ENCODE assay signal across 17 mouse cellular contexts in the genomic region with DNA sequence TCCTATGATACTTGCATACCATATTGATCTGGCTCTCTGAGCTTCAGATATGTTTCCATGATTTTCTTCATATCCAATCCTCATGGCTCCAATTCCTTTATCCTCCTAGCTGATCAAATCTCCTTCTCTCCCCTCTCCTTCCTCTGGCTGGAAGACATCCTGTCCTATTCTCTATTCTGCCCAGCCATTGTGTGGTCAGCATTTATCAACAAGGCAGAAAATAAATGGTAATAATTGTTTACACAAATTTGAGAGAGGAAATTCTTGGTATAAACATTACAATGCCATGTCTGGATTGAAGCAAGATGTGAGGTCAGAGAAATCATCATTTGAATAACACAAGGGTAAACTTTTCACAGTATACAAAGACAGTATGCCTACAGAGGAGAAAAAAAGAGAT.
"Had no signal": no experiment of that assay in that cellular context is flagged by ENCODE, and none has a peak within 500 bp of the region (broad histone marks: within the 10 kb centered on the region; RNA-seq: fewer than 3 reads in every experiment).

No protein-coding gene starts in this region.

- ATAC-seq: midbrain, embryonic 13.5 days; midbrain, embryonic 15.5 days had no signal

- H3K4me2 ChIP-seq: liver, embryonic 11.5 days; liver, embryonic 13.5 days; liver, embryonic 15.5 days; lung, embryonic 15.5 days; midbrain, embryonic 11.5 days; midbrain, embryonic 13.5 days; midbrain, embryonic 15.5 days; neural tube, embryonic 12.5 days; stomach, embryonic 15.5 days had no signal

- H3K4me1 ChIP-seq: liver, embryonic 13.5 days; liver, embryonic 15.5 days; lung, embryonic 15.5 days; megakaryocyte, embryonic 14.5 days; midbrain, embryonic 13.5 days; midbrain, embryonic 15.5 days; neural tube, embryonic 12.5 days; stomach, embryonic 15.5 days had no signal

- DNase-seq: liver; liver, embryonic 13.5 days; right cerebral cortex, postnatal 14 days; thymus, adult 2 months; thymus, postnatal 25 days; thymus, postnatal 4 days had no signal

- H3K27ac ChIP-seq: liver, embryonic 13.5 days; liver, embryonic 15.5 days; lung, embryonic 15.5 days; macrophage; midbrain, embryonic 13.5 days; midbrain, embryonic 15.5 days; neural tube, embryonic 12.5 days; stomach, embryonic 15.5 days; stomach, postnatal 0 days had no signal

- H3K9ac ChIP-seq: liver, embryonic 13.5 days; liver, embryonic 15.5 days; lung, embryonic 15.5 days; midbrain, embryonic 13.5 days; midbrain, embryonic 15.5 days; neural tube, embryonic 12.5 days; stomach, embryonic 15.5 days had no signal

- H3K4me3 ChIP-seq: liver, embryonic 13.5 days; liver, embryonic 15.5 days; lung, embryonic 15.5 days; megakaryocyte, embryonic 14.5 days; midbrain, embryonic 13.5 days; midbrain, embryonic 15.5 days; neural tube, embryonic 12.5 days; stomach, embryonic 15.5 days had no signal

- H3K36me3 ChIP-seq: liver, embryonic 13.5 days; liver, embryonic 15.5 days; lung, embryonic 15.5 days; midbrain, embryonic 13.5 days; midbrain, embryonic 15.5 days; neural tube, embryonic 12.5 days; stomach, embryonic 15.5 days had no signal

- H3K9me3 ChIP-seq: liver, embryonic 13.5 days; liver, embryonic 15.5 days; lung, embryonic 15.5 days; megakaryocyte, embryonic 14.5 days; midbrain, embryonic 13.5 days; midbrain, embryonic 15.5 days; neural tube, embryonic 12.5 days; stomach, embryonic 15.5 days had no signal

- H3K27me3 ChIP-seq: liver, embryonic 13.5 days; liver, embryonic 15.5 days; lung, embryonic 15.5 days; megakaryocyte, embryonic 14.5 days; midbrain, embryonic 13.5 days; midbrain, embryonic 15.5 days; neural tube, embryonic 12.5 days; stomach, embryonic 15.5 days had no signal
